Mouse (Mus musculus) spleen, postnatal 4 days (tissue): ENCODE measurements around the gene Atp8b5.

Experiments used
- DNase-seq, 2 experiments: peaks; one replicate each; pipeline ENCODE4 v3.0.0; 2022; ENCODE audit warnings: low spot score in 2 of 2

Gene Atp8b5

DNA sequence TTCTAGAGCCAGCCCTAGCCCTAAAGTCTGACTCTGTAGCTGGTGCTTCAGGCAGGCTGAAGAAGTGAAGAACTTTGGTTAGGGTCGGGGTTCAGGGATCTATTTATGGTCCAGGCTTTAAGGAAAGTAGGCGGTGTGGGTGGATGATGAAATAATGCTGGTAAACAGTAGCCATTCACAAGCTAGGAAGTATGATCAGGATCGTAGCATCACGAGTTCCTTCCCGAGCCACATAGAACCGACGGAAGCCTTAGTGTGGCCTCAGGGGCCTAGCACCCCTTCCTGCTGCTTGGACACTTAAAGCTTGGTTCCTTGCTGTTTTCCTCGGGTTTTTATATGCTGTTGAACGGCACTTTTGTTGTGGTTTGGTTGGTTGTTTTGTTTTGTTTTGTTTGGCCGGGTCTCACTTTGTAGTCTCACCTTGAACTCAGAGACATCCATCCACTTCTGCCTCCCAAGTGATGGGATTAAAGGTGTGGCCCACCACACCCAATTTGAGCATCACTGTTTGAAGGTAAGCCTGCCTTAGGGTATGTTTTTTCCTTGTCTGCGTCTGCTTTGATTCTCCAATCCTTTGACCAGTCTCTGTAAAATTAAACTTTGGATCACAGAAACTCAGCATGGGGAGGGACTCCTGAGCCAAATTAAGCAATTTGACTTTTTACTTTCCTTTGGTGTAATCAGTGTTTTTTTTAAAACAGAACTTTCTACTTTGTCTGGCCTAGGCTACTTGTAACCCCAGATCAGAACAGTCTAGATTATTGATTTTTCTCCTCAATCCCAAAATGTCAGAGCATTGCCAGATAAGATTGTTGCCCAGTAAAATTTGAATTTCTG is 116.5 kb downstream of the Atp8b5 start:
- DNase-seq, result no peak

DNA sequence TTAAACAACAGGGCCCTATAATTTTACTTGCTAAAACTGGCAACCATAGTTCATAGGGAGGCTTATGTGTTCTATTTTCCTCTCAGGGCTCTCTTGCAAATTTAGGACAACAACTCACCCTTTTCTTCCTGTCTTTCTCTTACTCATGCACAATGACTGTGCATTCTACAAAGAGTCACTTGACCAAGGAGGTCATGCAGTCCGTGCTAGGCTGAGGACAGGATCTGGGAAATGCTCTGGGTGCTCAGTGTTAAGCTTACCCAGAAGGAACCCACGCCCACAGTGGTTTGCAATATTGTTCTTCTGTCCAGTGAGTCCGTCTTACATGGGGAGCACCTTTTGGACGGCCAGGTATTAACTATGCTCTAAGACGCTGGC is 117.1 kb downstream of the Atp8b5 start:
- DNase-seq, result no peak

DNA sequence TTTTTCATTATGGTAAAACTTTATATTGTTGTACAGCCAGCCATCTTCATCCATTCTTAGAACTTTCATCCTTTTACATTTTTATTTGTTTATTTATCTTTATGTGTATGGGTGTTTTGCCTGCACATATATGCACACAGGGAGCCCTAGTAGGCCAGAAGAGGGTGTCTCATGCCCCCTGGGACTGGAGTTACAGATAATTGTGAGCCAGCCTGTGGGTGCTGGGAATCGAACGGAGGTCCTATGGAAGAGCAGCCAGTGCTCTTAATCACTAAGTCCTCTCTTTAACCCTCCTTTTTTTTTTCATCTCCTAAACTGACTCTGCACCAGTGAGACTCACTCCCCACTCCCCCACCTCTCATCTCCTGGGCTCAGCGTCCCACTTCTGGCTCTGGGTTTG is 117.6 kb downstream of the Atp8b5 start:
- no peak for DNase-seq

DNA sequence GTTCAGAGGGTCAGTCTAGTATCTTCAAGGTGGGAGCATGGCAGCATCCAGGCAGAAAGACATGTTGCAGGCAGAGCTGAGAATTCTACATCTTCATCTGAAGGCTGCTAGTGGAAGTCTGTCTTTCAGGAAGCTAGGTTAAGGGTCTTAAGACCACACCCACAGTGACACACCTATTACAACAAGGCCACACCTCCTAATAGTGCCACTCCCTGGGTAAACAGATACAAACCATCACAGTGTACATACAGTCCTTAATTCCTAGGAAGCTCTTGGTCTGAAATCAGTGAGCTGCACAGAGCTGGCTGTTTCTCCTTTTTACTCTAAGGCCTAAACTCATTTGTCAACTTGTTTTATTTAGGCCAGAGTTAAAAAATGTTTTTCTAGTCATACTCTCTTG is 120.0 kb downstream of the Atp8b5 start:
- DNase-seq, result no peak

DNA sequence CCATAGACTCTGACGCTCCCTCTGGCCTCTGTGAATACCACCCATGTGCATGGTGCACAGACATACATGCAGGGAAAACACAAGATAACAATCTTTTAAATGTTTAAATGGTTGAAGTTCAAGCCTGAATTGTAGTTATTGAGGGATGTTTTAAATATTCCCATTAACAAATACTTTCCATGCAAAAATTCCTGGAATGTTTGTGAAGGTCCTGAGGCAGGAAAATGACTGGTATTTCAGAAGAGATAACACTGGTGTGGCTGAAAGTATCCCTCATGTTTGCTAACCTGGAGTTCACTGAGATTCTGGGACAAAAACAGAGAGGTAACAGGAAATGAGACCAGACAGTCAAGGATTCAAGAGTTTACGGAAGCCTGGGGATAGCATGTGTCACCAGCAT is 122.4 kb downstream of the Atp8b5 start:
- no peak for DNase-seq

DNA sequence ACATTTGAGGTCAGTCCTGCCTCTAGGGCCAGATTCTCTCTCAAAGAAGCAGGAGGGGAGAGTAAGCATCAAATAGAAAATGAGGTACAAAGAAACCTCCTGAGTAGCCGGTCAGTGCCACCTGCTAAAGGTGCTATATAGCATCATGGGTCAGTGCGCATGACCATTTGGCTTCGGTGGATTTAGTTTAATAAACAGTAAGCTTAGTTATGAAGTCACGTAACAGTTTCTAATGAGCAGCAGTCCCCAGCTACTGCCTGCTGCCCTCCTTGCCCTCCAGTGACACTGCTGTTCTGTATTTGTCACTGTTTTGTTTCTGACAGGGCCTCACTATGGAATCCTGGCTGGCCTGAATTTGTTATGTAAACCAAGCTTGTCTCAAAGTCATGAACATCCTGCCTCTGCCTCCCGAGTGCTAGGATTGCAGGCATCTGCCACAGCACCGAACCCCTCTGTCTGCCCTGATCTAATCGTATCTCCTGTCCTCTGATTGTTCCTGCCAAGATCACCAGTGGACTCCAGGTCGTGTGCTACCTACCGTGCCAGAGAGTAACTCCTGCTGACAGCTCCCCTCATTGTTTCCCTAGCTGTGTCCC is 123.0 kb downstream of the Atp8b5 start:
- DNase-seq, result no peak

DNA sequence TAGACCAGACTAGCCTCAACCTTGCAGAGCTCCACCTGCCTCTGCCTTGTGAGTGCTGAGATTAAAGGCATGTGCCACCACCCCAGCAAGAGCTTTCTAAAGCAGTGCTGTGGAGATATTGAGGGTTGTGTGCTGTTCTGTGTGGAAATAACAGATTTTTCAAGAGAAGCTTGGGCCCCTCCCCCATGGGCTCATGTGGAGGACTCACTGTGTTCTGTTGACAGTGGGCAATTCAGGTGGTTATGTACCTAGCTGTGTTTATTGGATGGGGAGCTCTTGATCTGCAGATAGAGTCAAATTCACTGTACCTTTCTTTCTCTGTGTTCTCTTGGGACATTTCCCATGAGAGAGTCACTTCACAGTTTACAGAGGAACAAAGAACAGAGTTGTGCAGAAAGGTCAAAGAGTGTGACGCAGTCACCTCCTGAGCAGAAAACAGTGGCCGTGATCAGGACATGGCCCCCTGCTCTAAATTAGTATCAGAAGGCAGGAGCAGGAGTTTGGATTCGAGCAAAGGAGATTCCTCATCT is 124.6 kb downstream of the Atp8b5 start:
- DNase-seq, result no peak

DNA sequence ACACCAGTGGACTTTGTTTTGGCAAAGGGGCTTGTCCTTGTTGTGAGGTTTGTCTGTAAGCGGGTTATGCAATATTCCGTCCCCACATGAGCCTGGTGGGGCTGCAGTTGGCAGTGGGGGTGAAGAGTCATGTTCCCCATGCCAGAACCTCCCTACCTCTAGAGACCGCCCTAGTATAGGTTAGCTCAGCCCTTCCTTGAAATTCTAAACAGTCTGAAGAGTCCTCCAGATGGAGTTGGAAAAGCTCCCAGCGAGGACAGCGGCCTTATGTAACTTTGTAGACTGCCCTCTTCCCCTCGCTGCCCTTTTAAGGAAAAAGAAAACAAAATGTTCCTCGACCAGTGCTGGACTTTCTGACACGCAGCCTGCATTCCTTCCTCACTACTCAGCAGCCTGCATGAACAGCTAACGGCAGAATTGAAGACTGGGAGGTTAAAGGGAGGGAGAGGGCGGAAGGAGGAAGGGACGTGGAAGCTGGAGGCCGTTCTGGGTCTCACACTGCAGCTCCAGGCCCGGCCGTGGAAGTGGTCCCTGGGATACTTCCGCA is 127.5 kb downstream of the Atp8b5 start:
- no peak for DNase-seq

DNA sequence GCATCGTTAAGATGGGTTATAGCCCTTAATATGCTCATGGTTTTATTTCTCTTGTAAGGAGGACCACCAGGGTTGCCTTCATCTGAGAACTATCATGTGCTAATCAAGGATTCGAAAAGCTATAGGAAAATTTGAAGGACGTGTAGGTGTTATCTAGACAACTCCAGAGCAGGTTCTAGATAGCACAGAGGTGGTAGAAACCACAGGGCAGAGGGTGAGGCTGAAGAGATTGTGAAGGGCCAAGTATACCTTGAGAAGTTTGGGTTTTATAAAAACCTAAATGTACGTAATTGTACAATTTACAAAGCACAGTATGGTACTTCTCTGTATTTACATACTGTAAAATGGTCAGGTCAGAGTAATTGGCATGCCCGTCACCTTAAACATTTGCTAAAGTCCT is 128.2 kb downstream of the Atp8b5 start:
- DNase-seq, result no peak

DNA sequence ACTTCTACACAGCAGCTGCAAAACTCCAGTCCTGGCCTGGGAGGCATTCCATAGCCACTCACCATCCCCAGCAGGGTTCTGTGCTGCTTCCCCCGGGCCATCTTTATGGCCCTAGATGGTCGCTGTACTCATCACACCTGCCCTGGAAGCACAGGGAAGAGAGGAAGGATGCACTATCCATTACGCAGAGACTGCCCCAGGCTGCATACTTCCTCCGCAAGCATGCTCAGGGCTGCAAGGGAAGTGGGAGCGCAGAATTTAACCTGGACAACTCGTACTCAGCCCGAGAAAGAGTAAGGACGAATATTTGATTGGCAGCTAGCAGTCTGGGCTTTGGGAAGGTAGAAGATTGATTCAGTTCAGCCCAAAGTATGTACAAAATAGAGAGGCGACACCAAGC is 128.9 kb downstream of the Atp8b5 start:
- DNase-seq, result no peak

DNA sequence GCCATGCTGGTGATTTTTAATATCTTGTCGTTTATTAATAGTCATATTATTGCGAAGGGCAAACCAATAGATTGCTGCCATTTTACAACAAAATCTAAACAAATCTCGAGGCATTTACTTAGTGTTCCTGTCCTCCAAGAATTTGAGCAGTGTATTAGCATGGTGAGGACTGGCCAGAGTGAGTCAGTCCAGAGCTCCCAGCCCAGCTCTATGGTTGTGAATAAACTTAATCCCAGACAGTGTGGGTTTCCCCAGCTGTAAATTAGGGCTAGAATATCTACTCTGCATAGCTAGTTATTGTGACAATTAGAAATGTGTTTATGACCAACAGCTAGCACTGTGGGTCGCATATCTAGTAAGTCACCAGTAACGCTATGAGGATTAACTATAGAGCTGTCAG is 129.4 kb downstream of the Atp8b5 start:
- no peak for DNase-seq

DNA sequence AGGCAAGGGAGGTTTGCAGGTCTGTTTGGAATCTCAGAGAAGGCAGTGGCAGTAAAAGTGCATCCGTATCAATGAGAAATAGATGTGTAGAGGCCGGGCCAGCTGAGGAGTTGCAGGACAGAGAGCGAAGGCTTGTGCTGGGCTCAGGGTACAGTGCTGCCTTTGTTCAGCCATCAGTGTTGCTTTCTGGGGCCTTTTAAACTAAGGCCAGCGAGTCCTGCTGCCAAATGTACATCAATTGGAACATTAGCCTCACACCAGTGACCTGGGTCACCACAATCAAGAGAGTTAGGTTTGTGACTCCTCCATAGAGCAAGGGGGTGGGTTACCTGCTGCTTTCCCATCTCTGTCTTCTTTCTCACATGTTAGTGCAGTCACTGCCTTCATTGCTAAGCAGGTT is 131.1 kb downstream of the Atp8b5 start:
- no peak for DNase-seq

DNA sequence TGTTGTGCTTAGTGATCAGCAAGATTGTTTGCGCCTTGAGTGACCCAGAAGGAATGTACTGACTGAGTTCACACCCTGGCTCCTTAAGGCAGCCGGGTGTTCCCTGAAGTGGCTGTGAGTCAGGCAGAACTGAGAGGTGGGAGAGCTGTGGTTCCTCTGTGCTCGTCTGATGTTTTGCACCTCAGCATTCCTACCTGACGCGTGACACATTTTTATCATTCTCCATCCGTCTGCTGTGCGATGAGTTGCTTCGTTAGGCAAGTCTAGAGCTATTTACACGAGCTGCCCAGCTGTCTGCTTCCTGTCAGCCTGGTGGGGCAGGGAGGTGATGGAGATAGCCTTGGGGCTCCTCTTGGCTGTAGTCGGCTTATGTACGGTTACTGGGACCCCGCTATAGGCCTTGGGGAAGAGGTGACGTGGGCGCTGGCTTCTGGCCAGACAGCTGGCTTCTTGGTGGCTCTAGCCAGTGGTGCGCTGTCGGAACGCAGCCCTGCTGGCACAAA is 131.9 kb downstream of the Atp8b5 start:
- DNase-seq, result no peak

DNA sequence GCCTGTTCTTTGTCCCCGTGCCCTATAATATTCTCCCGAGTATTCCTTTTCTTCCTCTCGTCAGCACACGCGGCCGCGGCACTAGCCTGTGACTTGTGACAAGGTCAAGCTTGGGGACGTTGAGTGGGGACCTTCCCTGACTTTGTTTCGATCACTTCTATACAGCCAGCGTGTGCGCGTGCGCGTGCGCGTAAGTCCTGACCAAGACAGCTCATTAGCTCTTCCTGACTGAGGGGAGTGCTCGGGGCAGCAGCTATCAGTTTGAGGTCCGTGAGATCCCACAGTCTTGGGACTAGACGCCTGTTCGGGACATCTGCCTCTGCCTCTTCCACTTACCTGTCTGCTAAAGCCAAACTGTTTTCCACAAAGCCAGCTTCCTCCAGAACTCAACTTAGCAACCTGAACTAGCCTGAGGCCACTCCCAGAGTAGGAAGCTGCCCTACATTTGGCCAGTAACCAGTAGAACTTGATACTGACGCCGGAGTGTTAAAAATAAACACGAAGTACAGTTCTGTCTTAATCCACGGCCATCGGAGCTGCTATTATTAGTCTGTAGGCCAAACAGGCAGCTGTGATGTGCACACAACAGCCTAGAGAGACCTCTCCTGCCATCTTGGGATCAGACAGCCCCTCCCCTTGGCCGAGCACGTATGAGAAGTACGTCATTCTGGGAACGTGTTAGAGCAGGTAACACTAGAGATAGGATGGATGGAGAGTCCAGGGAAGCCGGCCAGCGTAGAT is 132.6 kb downstream of the Atp8b5 start:
- no peak for DNase-seq

DNA sequence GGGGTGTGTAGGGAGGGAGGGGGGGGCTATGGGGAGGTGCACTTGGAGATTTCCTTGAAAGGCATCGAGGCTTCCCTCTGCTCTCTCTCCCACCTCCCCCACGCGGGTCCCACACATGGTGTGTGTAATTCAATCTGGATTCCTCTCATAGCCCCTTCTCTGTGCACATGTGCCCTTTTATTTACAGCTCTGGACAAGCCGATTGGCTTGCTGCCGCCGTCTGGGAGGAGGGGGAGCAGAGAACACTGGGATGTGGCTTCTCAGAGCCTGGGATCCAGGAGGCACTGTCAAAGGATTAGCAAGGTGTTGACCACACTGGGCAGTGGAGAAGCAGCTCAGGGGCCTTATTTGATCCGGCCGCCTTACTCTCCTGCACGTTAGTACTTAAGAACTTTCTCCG is 134.0 kb downstream of the Atp8b5 start:
- no peak for DNase-seq

DNA sequence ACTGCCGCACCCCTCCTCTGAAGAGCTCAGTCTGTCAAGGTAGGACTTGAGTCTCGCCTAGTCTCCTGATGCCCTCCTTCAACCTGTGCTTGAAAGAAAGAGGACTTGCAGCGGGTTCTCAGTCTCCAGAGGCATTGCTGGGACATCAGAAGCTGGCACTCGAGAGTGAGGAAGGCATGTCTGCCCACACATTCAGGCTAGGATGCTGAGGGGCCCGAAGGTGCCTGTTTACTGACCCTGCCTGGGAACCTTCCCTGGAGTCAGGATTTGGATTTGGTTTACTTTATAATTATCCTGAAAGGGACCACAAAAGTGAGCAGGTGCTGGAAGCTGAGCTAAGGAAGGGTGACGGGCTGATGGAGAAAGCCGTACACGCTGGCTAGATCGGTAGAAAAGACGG is 134.5 kb downstream of the Atp8b5 start:
- DNase-seq, result no peak

DNA sequence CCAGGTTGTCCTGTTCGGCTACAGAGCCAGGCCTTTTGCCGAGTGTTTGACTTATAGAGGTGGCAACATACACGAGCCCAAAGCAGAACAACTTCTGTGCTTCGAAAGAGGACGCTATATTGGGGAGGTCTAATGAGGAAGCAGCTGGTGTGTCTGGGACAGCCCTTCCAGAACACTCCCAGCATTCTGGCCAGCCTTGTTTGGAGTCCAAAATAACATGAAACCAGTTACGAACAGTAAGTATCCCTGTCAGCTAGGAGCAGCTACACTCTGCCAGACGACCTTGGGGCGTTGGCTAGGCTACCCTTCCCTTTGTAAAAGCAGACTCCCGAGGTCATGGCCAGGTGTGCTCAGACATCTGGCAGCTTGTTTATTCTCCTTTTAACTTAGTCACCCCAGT is 135.3 kb downstream of the Atp8b5 start:
- no peak for DNase-seq

DNA sequence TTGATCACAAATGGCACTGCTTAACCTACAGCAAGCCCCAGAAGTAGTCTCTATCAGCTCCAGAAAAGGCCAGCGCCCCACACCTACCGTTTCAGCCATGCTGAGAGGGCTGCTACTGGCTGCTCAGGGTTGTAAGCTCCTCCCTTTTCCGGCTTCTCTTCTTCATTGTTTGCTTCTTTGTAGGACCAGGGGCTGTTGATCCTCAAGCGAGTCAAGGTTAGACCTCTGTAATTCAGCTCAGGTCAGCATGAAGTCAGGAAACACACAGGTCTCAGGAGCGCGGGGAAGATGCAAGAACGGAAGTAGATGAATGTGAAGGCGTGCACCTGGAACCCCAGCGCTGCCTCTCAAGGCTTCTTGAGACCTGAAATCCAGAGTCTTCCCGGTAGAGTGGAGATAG is 137.7 kb downstream of the Atp8b5 start:
- DNase-seq, result no peak

DNA sequence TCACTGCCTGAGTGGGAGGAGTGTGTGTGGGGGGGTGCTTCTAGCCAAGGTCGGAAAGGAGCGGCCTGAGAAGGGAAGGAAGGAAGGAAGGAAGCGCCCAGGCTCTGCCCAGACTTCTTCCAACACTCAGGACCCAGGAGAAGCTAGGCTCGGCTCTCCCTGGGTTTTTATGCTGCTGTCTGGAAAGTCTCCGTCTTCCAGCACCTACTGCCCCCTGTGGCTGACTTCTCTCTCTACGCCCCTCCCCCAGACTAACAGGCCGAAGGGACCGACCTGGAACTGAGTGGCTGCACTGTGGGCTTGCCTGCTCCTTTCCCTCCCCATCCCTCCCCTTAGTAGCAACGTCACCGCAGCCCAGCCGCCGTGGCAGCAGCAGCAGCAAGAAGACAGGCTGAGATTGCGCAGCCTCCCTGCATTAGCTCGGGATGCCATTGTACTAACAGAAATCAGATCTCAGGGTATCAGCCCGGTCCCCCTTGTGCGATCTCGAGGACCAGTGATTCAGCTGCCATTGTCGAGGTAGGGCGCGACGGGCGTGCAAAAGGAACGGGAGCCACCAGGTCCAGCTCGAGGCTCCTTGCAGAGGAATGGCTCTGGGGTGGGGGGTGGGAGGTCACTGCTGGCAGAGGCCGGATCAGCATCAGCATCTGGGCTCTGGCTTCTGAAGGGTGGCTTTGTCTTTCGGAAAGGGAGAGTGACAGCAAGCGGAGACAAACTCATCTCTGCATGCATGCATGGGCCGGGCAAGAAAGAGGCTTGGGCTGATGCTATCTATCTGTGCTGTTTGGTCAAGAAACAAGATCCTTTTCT is 139.4 kb downstream of the Atp8b5 start:
- no peak for DNase-seq

DNA sequence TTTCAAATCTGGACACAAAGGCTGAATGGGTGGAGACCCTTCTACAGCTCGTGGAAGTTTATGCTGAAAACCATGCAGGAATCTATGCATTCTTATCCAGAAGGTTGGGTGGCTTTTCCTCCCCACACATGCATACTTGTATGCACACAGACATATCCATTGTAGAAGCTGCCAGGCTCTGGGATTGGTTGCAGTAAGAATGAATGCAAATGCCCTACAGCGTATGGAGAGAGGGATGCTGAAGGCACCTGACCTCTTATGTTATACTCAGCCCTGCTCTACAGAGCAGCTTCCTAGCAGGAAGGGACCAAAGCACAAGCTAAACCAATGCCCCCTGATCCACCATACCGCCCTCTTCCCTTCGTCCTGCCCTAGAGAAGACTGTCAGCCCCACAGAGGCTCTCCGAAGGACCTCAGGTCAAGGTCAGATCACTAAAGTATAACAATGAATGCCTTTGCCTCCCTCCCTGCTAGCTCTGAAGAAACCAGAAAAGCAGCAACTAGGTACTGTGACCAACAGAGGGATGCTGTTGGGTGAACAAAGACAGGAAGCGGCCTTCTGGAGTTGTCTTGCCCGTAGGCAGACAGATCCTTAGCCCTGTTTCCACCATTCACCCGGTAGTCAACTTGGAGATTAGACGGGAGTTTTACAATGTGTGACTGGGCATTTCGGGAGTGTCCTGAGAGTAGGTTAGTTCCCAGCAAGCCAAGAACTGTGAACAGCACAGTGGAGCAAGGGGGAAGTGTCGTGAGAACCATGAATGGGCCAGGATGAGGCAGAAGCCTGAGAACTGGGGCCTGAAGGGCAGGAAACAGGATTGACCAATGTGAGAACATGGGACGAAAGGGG is 140.3 kb downstream of the Atp8b5 start:
- no peak for DNase-seq
